Mouse (Mus musculus): ENCODE data around the gene Cblc. TPM values are rescaled to one million over a fixed set of nuclear protein-coding genes. Genes with fewer than 3 reads are reported as not detected.

The Cblc gene
- polyA plus RNA-seq, 1 experiment from 2014 or later: 0.54 TPM

DNA sequence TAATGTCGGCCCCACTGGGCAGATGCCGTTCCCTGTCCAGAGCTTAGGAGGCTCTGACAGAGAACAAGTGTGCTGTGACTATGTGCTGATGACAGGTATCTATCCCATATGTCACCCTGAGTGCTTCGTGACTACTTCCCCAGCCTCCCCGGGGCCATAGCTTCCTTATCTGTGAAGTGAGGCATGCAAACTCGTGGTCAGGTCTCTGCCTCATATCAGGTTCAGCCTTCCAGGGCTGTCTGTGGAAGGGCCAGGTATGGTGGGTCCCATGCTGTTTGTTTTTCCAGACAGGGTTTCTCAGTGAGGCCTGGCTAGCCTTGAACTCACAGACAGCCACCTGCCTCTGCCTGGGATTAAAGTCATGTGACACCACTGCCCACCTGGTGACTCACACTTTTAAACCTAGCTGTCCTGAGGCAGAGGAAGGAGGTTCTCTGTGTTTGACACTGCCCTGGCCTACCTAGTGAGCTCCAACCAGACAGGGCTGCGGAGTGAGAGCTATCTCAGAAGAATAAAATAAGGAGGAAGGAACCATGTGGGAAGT, 17.0 kb upstream of the Cblc start:
- H3K4me1 ChIP-seq (ENCODE audit: control insufficient read depth, insufficient read depth, low read length): peaks cover 11% of the 10 kb centered on the region; the same call in 1 of the 2 replicates
- H3K9me3 ChIP-seq (ENCODE audit: control insufficient read depth, low read length): no peaks in the 10 kb centered on the region
- H3K9ac ChIP-seq (replicated peaks; ENCODE audit: low read depth, low read length): no peak overlapping the region
- H3K4me3 ChIP-seq (ENCODE audit: low read depth, low read length): no peak overlapping the region
- no peak overlapping the region for H3K27ac ChIP-seq (ENCODE audit: low read depth, low read length)
- no peak for ATAC-seq (ENCODE audit: low read depth)
- 86% methylated on average over 6 of the region's 6 CpGs for WGBS
- no peaks in the 10 kb centered on the region for H3K36me3 ChIP-seq (ENCODE audit: control insufficient read depth, insufficient read depth, low read length)
- no peak overlapping the region for H3K4me2 ChIP-seq (ENCODE audit: low read depth, low read length)
- H3K27me3 ChIP-seq (ENCODE audit: control insufficient read depth, insufficient read depth, low read length): peaks cover 46% of the 10 kb centered on the region

DNA sequence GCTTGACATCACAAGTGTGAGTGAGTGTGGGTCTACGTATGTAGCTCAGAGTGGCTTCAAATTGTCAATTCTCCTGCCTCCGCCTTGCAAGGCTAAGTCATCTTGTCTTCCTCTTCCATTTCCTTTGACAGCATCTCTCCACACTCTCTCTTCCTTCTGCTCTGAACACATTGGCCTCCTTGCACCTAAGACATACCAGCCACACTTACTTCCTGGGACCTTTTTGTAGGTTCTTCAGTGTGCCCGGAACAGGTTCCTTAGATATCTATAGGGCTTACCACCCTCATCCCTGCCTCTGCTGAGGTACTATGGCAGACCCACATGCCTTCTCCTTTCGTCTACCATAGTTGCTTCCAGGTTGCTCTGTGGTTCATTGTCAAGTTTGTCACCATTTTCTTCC, 16.6 kb upstream of the Cblc start:
- Histone ChIP-seq H3K9me3 (ENCODE audit: control insufficient read depth, low read length) (no peaks in the 10 kb centered on the region), H3K4me2 (ENCODE audit: low read depth, low read length) (no peak overlapping the region), H3K4me3 (ENCODE audit: low read depth, low read length) (no peak overlapping the region), H3K9ac (replicated peaks; ENCODE audit: low read depth, low read length) (no peak overlapping the region), H3K4me1 (ENCODE audit: control insufficient read depth, insufficient read depth, low read length) (peaks cover 11% of the 10 kb centered on the region; the same call in 1 of the 2 replicates), H3K27me3 (ENCODE audit: control insufficient read depth, insufficient read depth, low read length) (peaks cover 48% of the 10 kb centered on the region), H3K36me3 (ENCODE audit: control insufficient read depth, insufficient read depth, low read length) (no peaks in the 10 kb centered on the region), H3K27ac (ENCODE audit: low read depth, low read length) (no peak overlapping the region)
- 84% methylated on average over 4 of the region's 4 CpGs for WGBS
- ATAC-seq (ENCODE audit: low read depth): no peak

DNA sequence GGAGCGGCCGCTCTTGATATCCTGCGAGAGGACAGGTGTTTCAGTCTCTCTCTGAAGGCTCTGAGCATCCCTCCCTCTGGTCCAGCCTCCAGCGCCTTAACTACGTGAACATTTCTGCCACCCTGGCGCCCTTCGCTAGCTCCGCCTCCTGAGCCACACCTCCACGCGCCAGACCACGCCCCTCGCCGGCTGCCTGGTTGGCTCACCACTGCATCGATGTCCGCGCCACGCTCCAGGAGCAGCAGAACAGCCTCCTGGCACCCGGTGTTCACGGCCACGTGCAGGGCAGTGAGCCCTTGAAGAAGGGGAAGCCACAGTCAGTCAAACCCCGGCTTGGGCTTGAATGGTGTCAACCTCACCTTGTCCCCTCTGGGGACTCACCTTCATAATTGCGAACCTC, 14.5 kb upstream of the Cblc start:
- peak; percentile 36; the same call in 1 of the 2 replicates for ATAC-seq (ENCODE audit: low read depth)
- no peaks in the 10 kb centered on the region for H3K36me3 ChIP-seq (ENCODE audit: control insufficient read depth, insufficient read depth, low read length)
- peaks cover 38% of the 10 kb centered on the region for H3K27me3 ChIP-seq (ENCODE audit: control insufficient read depth, insufficient read depth, low read length)
- peak overlapping the region; percentile 33 for H3K4me2 ChIP-seq (ENCODE audit: low read depth, low read length)
- H3K4me3 ChIP-seq (ENCODE audit: low read depth, low read length): 0 out of 2 replicates have a peak overlapping the region, but pooled peaks have one; percentile 6
- H3K27ac ChIP-seq (ENCODE audit: low read depth, low read length): no peak overlapping the region
- peaks cover under 1% of the 10 kb centered on the region; the same call in 1 of the 2 replicates for H3K4me1 ChIP-seq (ENCODE audit: control insufficient read depth, insufficient read depth, low read length)
- no peaks in the 10 kb centered on the region for H3K9me3 ChIP-seq (ENCODE audit: control insufficient read depth, low read length)
- no peak overlapping the region for H3K9ac ChIP-seq (replicated peaks; ENCODE audit: low read depth, low read length)
- 3% methylated on average over 22 of the region's 22 CpGs for WGBS

DNA sequence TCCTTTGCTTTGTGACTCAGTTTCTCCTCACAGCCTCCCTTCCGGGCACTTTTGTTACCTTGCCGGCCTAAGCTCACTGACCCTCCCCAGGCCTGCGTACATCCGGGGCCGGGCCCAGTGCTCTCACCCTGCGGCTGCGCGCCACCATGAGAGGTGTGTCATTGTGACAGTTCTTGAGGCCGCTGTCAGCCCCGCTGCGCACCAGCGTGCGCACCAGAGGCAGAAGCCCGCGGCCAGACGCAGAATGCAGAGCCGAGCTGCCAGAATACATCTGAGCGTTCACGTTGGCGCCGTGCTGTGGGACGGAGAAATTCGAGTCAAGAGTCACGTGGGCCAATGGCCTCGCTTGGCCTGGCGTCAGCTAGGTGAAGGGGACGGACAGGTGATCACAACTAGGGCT, 12.8 kb upstream of the Cblc start:
- Histone ChIP-seq H3K9ac (replicated peaks; ENCODE audit: low read depth, low read length) (0 out of 2 replicates have a peak overlapping the region, but pooled peaks have one; percentile 37), H3K9me3 (ENCODE audit: control insufficient read depth, low read length) (no peaks in the 10 kb centered on the region), H3K4me3 (ENCODE audit: low read depth, low read length) (peak overlapping the region; percentile 10; the same call in 1 of the 2 replicates), H3K27ac (ENCODE audit: low read depth, low read length) (0 out of 2 replicates have a peak overlapping the region, but pooled peaks have one; percentile 22), H3K4me1 (ENCODE audit: control insufficient read depth, insufficient read depth, low read length) (no peaks in the 10 kb centered on the region), H3K27me3 (ENCODE audit: control insufficient read depth, insufficient read depth, low read length) (peaks cover 38% of the 10 kb centered on the region), H3K4me2 (ENCODE audit: low read depth, low read length) (peak overlapping the region; percentile 38), H3K36me3 (ENCODE audit: control insufficient read depth, insufficient read depth, low read length) (no peaks in the 10 kb centered on the region)
- peak; percentile 68; the same call in 1 of the 2 replicates for ATAC-seq (ENCODE audit: low read depth)
- 3% methylated on average over 27 of the region's 27 CpGs for WGBS

DNA sequence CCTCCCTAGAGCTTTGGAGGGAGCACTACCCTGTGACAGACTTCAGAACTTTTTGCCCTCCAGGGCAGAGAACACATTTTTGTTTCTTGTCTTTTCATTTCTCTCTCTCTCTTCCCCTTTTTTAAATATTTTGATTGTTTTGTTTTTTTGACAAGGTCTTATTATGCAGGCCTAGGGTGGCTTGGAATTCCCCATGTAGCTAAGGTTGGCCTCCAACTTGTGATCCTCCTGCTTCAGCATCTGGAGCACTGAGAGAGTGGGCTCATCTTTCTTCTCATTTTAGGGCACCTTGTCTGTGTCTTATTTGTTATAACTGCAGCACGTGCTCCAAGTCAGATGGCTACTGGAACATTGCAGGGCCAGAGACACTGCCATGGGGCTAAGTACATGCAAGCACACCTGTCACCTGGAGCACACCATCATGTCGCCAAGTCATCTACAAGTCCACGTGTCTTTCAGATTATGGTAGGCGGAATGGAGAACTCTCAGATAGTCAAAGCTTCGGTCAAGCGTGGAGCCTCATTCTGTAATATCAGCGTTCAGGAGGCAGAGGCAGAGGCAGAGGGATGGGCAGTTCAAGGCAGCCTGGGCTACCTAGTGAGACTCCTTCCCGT, 9.9 kb upstream of the Cblc start:
- no peak for ATAC-seq (ENCODE audit: low read depth)
- H3K36me3 ChIP-seq (ENCODE audit: control insufficient read depth, insufficient read depth, low read length): no peaks in the 10 kb centered on the region

DNA sequence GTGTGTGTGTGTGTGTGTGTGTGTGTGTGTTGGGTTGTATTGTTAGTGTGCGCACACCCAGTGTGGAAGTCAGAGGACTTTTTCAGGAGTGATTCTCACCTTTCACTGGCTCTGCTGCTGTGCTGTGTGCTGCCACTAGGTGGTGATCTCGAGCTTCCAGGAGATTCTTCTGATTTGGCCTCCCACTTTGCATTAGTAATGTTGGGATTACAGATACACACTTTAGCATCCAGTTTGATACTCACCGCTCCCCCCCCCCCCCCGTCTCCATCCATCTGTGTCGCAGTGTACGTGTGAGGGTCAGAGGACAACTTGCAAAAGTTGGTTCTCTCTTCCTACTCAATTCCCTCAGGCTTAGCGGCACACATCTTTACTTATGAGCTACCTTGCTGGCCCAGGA, 6.4 kb upstream of the Cblc start:
- Histone ChIP-seq H3K36me3 (ENCODE audit: control insufficient read depth, insufficient read depth, low read length) (no peaks in the 10 kb centered on the region), H3K27me3 (ENCODE audit: control insufficient read depth, insufficient read depth, low read length) (no peaks in the 10 kb centered on the region), H3K27ac (ENCODE audit: low read depth, low read length) (no peak overlapping the region), H3K4me1 (ENCODE audit: control insufficient read depth, insufficient read depth, low read length) (no peaks in the 10 kb centered on the region), H3K9ac (replicated peaks; ENCODE audit: low read depth, low read length) (no peak overlapping the region), H3K4me3 (ENCODE audit: low read depth, low read length) (no peak overlapping the region), H3K9me3 (ENCODE audit: control insufficient read depth, low read length) (no peaks in the 10 kb centered on the region), H3K4me2 (ENCODE audit: low read depth, low read length) (no peak overlapping the region)
- WGBS: 22% methylated on average over 6 of the region's 7 CpGs
- peak; percentile 71; the same call in 1 of the 2 replicates for ATAC-seq (ENCODE audit: low read depth)

More for the DNA sequence above, 9.9 kb upstream of the Cblc start:
- Histone ChIP-seq H3K4me3 (ENCODE audit: low read depth, low read length) (no peak overlapping the region), H3K9me3 (ENCODE audit: control insufficient read depth, low read length) (no peaks in the 10 kb centered on the region), H3K27me3 (ENCODE audit: control insufficient read depth, insufficient read depth, low read length) (peaks cover 29% of the 10 kb centered on the region), H3K4me2 (ENCODE audit: low read depth, low read length) (no peak overlapping the region), H3K27ac (ENCODE audit: low read depth, low read length) (no peak overlapping the region), H3K4me1 (ENCODE audit: control insufficient read depth, insufficient read depth, low read length) (no peaks in the 10 kb centered on the region), H3K9ac (replicated peaks; ENCODE audit: low read depth, low read length) (no peak overlapping the region)
- WGBS: 81% methylated on average over 8 of the region's 8 CpGs

DNA sequence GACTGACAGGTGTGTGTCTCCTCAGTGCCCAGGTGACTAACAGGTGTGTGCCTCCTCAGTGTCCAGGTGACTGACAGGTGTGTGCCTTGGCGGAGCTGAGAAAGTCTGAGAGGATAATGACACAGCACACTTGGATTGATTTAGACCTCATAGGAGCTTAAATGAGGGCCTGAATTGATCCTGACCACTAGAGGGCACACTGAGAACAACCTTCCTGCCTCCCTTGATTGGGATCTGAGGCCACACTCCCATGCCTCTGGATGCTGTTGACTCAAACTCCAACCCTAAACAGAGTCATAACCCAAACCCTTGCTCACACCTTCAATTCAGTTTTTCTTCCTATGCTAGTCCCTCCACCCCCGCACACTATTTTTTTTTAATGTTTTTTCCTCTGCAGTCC, 4.2 kb upstream of the Cblc start:
- Histone ChIP-seq H3K27me3 (ENCODE audit: control insufficient read depth, insufficient read depth, low read length) (peaks cover 6% of the 10 kb centered on the region), H3K4me2 (ENCODE audit: low read depth, low read length) (no peak overlapping the region), H3K4me1 (ENCODE audit: control insufficient read depth, insufficient read depth, low read length) (no peaks in the 10 kb centered on the region), H3K4me3 (ENCODE audit: low read depth, low read length) (no peak overlapping the region), H3K36me3 (ENCODE audit: control insufficient read depth, insufficient read depth, low read length) (no peaks in the 10 kb centered on the region), H3K27ac (ENCODE audit: low read depth, low read length) (no peak overlapping the region), H3K9ac (replicated peaks; ENCODE audit: low read depth, low read length) (no peak overlapping the region), H3K9me3 (ENCODE audit: control insufficient read depth, low read length) (no peaks in the 10 kb centered on the region)
- WGBS: 34% methylated on average over 2 of the region's 2 CpGs
- no peak for ATAC-seq (ENCODE audit: low read depth)

DNA sequence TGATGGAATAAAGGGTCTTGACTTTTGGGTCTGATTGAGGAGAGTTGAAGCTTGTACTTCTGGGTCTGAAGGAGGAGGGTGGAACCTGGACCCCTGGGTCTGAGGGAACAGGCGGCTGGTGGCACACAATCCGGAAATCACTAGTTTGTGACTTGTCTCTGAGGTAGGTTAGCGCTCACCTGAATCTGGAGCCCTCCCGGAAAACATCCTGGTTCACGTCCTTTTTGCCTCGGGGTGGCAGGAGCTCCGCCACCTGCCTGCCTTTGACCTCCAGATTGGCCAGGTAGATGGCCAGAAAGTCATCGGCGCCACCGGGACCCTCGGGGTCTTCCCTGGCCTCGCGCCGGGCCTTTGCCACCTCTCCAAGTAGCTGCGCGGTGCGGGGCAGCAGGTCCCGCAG, 355 bp downstream of the Cblc start:
- Histone ChIP-seq H3K9me3 (ENCODE audit: control insufficient read depth, low read length) (no peaks in the 10 kb centered on the region), H3K4me2 (ENCODE audit: low read depth, low read length) (no peak overlapping the region), H3K4me1 (ENCODE audit: control insufficient read depth, insufficient read depth, low read length) (no peaks in the 10 kb centered on the region), H3K9ac (replicated peaks; ENCODE audit: low read depth, low read length) (no peak overlapping the region), H3K4me3 (ENCODE audit: low read depth, low read length) (no peak overlapping the region), H3K27ac (ENCODE audit: low read depth, low read length) (no peak overlapping the region), H3K27me3 (ENCODE audit: control insufficient read depth, insufficient read depth, low read length) (peaks cover 6% of the 10 kb centered on the region), H3K36me3 (ENCODE audit: control insufficient read depth, insufficient read depth, low read length) (no peaks in the 10 kb centered on the region)
- no peak for ATAC-seq (ENCODE audit: low read depth)
- WGBS: 10% methylated on average over 18 of the region's 18 CpGs

DNA sequence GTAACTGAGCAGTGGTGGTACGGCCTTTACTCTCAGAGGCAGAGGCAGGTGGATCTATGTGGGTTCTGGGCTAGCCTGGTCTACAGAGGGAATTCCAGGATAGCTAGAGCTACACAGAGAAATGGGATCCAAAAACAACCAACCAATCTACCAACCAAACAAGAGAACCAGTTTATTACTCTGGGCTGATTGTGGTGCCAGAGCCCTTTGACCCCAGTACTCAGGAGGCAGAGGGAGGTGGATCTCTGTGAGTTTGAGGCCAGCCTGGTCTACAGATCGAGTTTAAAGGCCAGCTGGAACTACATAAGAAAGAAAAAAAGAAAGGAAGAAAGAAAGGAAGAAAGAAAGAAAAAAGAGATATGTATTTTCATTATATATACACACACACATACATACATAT, 1.4 kb downstream of the Cblc start:
- ATAC-seq (ENCODE audit: low read depth): no peak
- no peak overlapping the region for H3K27ac ChIP-seq (ENCODE audit: low read depth, low read length)
- no peak overlapping the region for H3K9ac ChIP-seq (replicated peaks; ENCODE audit: low read depth, low read length)
- H3K9me3 ChIP-seq (ENCODE audit: control insufficient read depth, low read length): no peaks in the 10 kb centered on the region
- WGBS: 54% methylated on average over 2 of the region's 2 CpGs
- no peak overlapping the region for H3K4me3 ChIP-seq (ENCODE audit: low read depth, low read length)
- no peak overlapping the region for H3K4me2 ChIP-seq (ENCODE audit: low read depth, low read length)
- H3K4me1 ChIP-seq (ENCODE audit: control insufficient read depth, insufficient read depth, low read length): no peaks in the 10 kb centered on the region
- H3K27me3 ChIP-seq (ENCODE audit: control insufficient read depth, insufficient read depth, low read length): peaks cover 6% of the 10 kb centered on the region
- no peaks in the 10 kb centered on the region for H3K36me3 ChIP-seq (ENCODE audit: control insufficient read depth, insufficient read depth, low read length)

Data from neural tube, embryonic 14.5 days (tissue).